Mouse (Mus musculus) cortical plate, adult 2 months (tissue): ENCODE data around the gene Gm15517.

ENCODE experiments used
- CTCF ChIP-seq: fragments of 200-500 bp; IDR thresholded peaks from 2 replicates; pipeline ENCODE4 v1.5.1; 2011; ENCODE audit warnings: mild to moderate bottlenecking, control low read depth, low read length; ENCODE audit not compliant: insufficient read depth; ENCODE audit errors: extremely low read depth
- POLR2A ChIP-seq: fragments of 200-500 bp; IDR thresholded peaks from 2 replicates; pipeline ENCODE4 v1.6.1; 2011; ENCODE audit warnings: mild to moderate bottlenecking, low read length, control low read depth; ENCODE audit not compliant: insufficient read depth; ENCODE audit errors: extremely low read depth

DNA sequence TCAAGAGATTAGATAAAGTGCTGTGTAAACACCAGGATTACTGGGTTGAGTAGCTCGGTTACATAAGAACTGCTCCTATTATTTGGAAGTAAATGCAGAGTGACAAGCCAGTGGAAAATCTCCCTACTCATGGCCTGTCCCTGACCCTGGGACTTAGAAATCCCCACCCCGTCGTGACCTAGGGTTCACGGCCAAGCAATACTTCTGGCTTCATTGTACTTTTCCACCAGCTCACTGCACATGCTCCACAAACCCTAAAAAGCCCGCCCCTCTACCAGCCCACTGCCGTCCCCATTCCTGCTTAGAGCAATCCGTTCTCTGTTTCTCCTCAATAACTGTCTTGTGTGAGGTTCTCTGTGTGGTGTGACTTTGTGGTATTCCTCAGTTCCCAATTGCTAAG lies 26.5 kb downstream of the Gm15517 start:
- TF ChIP-seq POLR2A = no peak
- TF ChIP-seq CTCF = no peak
